Mouse (Mus musculus) MEL (cell line): ENCODE results near the gene Olfr1427. TPM values are rescaled to one million over a fixed set of nuclear protein-coding genes. Genes with fewer than 3 reads are reported as not detected.
"Not testable (repeated sequence)": the region's sequence is repeated elsewhere in the genome, so short reads cannot be mapped to it uniquely, and the experiment has no call there.

Source experiments
- DNase-seq: peaks from one replicate; pipeline ENCODE4 v3.0.0; 2011; ENCODE audit warnings: low read depth, low spot score
- H3K27ac ChIP-seq: 2 replicates; pipeline ENCODE4 v1.5.1; 2012; ENCODE audit warnings: low read depth, mild to moderate bottlenecking, control low read depth, low read length, moderate library complexity; ENCODE audit not compliant: control insufficient read depth
- H3K27me3 ChIP-seq, 2 experiments: fragments of 150-350 bp in 1 of 2; sonication (generic) in 1 of 2; 2 replicates each; pipeline ENCODE4 v1.6.1; 2012; ENCODE audit warnings: low read length in 2 of 2, mild to moderate bottlenecking in 2 of 2, improper control_type of control experiment in 1 of 2, moderate library complexity in 1 of 2; ENCODE audit not compliant: insufficient read depth in 2 of 2, control insufficient read depth in 1 of 2
- H3K36me3 ChIP-seq, 2 experiments: 2 replicates each; pipeline ENCODE4 v1.6.1; 2012 to 2014; ENCODE audit warnings: low read length in 2 of 2, improper control_type of control experiment in 1 of 2, inconsistent platforms in 1 of 2, mild to moderate bottlenecking in 1 of 2; ENCODE audit not compliant: insufficient read depth in 2 of 2, control insufficient read depth in 1 of 2
- H3K4me1 ChIP-seq, 2 experiments: fragments of 150-350 bp in 1 of 2; sonication (generic) in 1 of 2; 2 replicates each; pipeline ENCODE4 v1.6.1; 2012; ENCODE audit warnings: low read length in 2 of 2, improper control_type of control experiment in 1 of 2, mild to moderate bottlenecking in 1 of 2; ENCODE audit not compliant: insufficient read depth in 2 of 2, control insufficient read depth in 1 of 2
- H3K4me3 ChIP-seq, 2 experiments: fragments of 150-350 bp in 1 of 2; sonication (generic) in 1 of 2; 2 replicates each; pipeline ENCODE4 v1.5.1; 2012; ENCODE audit warnings: low read depth in 2 of 2, low read length in 2 of 2, mild to moderate bottlenecking in 2 of 2, moderate library complexity in 2 of 2, control low read depth in 1 of 2, improper control_type of control experiment in 1 of 2; ENCODE audit not compliant: control insufficient read depth in 1 of 2, insufficient read depth in 1 of 2
- H3K79me2 ChIP-seq: 2 replicates; pipeline ENCODE4 v1.6.1; 2012; ENCODE audit warnings: mild to moderate bottlenecking, low read length, moderate library complexity; ENCODE audit not compliant: control insufficient read depth, poor library complexity, insufficient read depth
- H3K9ac ChIP-seq: 2 replicates; pipeline ENCODE4 v1.6.1; 2012; ENCODE audit warnings: low read depth, mild to moderate bottlenecking, control low read depth, low read length, moderate library complexity; ENCODE audit not compliant: control insufficient read depth, poor library complexity, severe bottlenecking
- H3K9me3 ChIP-seq: fragments of 150-350 bp; sonication (generic); replicated peaks from 2 replicates; pipeline ENCODE4 v1.6.1; 2012; ENCODE audit warnings: mild to moderate bottlenecking, low read length, improper control_type of control experiment, moderate library complexity; ENCODE audit not compliant: insufficient read depth
- CHD1 ChIP-seq: IDR thresholded peaks from 2 replicates; pipeline ENCODE4 v1.6.1; 2012; ENCODE audit warnings: low read depth, mild to moderate bottlenecking, inconsistent platforms, low read length, improper control_type of control experiment
- ELF1 ChIP-seq: IDR thresholded peaks from 2 replicates; pipeline ENCODE4 v1.6.1; 2014; ENCODE audit warnings: low read depth, mild to moderate bottlenecking, inconsistent platforms, low read length, improper control_type of control experiment, moderate library complexity
- GATA1 ChIP-seq: IDR thresholded peaks from 2 replicates; pipeline ENCODE4 v1.6.1; 2011; ENCODE audit warnings: low read depth, low read length, improper control_type of control experiment
- JUND ChIP-seq: IDR thresholded peaks from 2 replicates; pipeline ENCODE4 v1.6.1; 2011; ENCODE audit warnings: low read depth, mild to moderate bottlenecking, improper control_type of control experiment, low read length
- MAZ ChIP-seq: IDR thresholded peaks from 2 replicates; pipeline ENCODE4 v1.6.1; 2012; ENCODE audit warnings: low read depth, mild to moderate bottlenecking, inconsistent platforms, low read length, improper control_type of control experiment
- MYB ChIP-seq: IDR thresholded peaks from 2 replicates; pipeline ENCODE4 v1.6.1; 2011; ENCODE audit warnings: mild to moderate bottlenecking, low read depth, low read length, improper control_type of control experiment
- NRF1 ChIP-seq: IDR thresholded peaks from 2 replicates; pipeline ENCODE4 v1.6.1; 2014; ENCODE audit warnings: low read depth, mild to moderate bottlenecking, inconsistent platforms, low read length, improper control_type of control experiment, moderate library complexity; ENCODE audit not compliant: poor library complexity, insufficient read depth, severe bottlenecking
- POLR2A ChIP-seq, 2 experiments: IDR thresholded peaks; 2 replicates each; pipeline ENCODE4 v1.6.1; 2011 to 2012; ENCODE audit warnings: low read length in 2 of 2, mild to moderate bottlenecking in 2 of 2, control low read depth in 1 of 2, improper control_type of control experiment in 1 of 2, low read depth in 1 of 2, moderate library complexity in 1 of 2; ENCODE audit not compliant: control insufficient read depth in 1 of 2, insufficient read depth in 1 of 2, poor library complexity in 1 of 2
- POLR2AphosphoS2 ChIP-seq: IDR thresholded peaks from 2 replicates; pipeline ENCODE4 v1.6.1; 2011; ENCODE audit warnings: low read length, improper control_type of control experiment
- RCOR1 ChIP-seq: IDR thresholded peaks from 2 replicates; pipeline ENCODE4 v1.6.1; 2012; ENCODE audit warnings: low read depth, mild to moderate bottlenecking, inconsistent platforms, low read length, improper control_type of control experiment
- ZC3H11A ChIP-seq: IDR thresholded peaks from 2 replicates; pipeline ENCODE4 v1.6.1; 2012; ENCODE audit warnings: low read depth, mild to moderate bottlenecking, inconsistent platforms, low read length, improper control_type of control experiment
- ZNF384 ChIP-seq: IDR thresholded peaks from 2 replicates; pipeline ENCODE4 v1.6.1; 2012; ENCODE audit warnings: low read depth, mild to moderate bottlenecking, inconsistent platforms, low read length, improper control_type of control experiment
- polyA plus RNA-seq, 2 experiments: library from polyadenylated mRNA; stranded (reverse) in 1 of 2; unstranded in 1 of 2; fragments of >175 nt in 1 of 2; fragments of >200 nt in 1 of 2; gene quantifications; 2 replicates each; pipeline versions ENCODE4 v1.2.1 to v1.2.4; 2012; ENCODE audit warnings: low replicate concordance in 2 of 2, low read depth in 1 of 2; ENCODE audit not compliant: insufficient read length in 2 of 2, insufficient read depth in 1 of 2, missing spikeins in 1 of 2
- total RNA-seq: library from RNA; depleted of rRNA; stranded (reverse); fragments of 300-350 nt; gene quantifications from 2 replicates; pipeline ENCODE4 v1.2.3, GENCODE M21; 2012

Gene Olfr1427
- total and polyA plus RNA-seq, 3 experiments = not detected

DNA sequence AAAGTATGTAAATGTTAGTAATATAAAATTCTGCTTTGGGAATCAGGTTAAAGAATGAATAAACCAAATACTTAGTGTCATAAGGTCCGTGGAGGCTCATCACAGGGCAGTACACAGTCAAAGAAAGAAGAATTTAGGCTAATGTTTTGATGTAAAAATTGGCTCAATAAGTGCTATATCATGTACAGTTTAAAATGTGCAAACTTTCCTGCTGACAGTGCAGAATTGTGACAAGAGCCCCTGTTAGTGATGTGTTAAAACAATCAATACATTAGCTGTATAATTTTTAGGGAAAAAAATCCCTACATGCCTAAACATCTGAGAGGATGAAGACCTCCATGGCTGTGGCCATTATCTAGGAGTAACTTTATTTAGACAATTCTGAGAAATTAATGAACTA, 10.7 kb upstream of the Olfr1427 start (continued):
- no peak for TF ChIP-seq JUND
- no peak for TF ChIP-seq MYB
- TF ChIP-seq NRF1 = no peak

DNA sequence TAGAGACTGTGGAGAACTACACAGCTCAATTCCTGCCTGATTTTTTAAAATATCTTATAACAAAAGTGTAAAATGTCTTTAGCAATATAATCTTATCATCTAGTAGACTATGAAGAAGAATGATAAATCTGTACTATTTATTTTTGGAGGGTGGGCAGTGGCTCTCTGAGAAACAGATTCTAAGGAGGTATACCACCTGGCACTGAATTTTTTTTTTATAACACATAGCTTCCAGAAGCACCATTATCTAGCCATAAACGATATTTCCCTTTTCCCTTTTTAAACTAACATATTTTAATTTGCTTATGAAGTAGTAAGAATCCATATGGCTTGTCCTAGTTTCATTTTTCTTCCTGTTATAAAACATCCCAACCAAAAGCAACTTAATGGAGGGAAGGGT, 1.4 kb upstream of the Olfr1427 start:
- TF ChIP-seq ELF1 = no peak
- no peak for TF ChIP-seq GATA1
- TF ChIP-seq NRF1 = no peak
- no peak for TF ChIP-seq CHD1
- no peak for TF ChIP-seq POLR2A (IDR thresholded peaks at IDR 0.05; ENCODE audit: control insufficient read depth in 1 of 2, insufficient read depth in 1 of 2, low read depth in 1 of 2, low read length in 2 of 2, poor library complexity in 1 of 2)
- no peak for TF ChIP-seq ZC3H11A
- Histone ChIP-seq H3K4me1 (no peaks in the 10 kb centered on the region), H3K9me3 (no peaks in the 10 kb centered on the region), H3K27me3 (0 out of 4 replicates have a peak, but pooled peaks cover 0 to 1% of the 10 kb centered on the region in 2 experiments), H3K9ac (no peak overlapping the region), H3K4me3 (no peak overlapping the region), H3K27ac (no peak overlapping the region), H3K36me3 (no peaks in the 10 kb centered on the region), H3K79me2 (no peaks in the 10 kb centered on the region)
- no peak for DNase-seq

DNA sequence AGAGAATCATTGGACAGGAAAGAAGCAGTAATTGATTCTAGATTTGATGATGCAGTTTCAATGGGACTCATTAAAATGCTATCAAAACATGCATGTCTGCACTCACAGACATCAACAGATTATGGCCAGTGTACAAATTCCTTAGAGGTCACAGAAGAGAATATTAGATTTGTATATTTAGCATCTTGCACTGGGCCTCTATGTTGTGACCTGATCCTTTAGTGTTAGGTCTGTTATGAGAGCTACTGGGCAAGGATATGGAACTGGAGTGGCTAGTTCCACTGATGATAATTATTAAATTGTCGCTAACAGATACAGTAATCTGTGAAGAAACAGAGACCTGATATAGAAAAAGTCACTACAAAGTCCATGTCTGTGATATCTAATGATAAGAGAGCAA, 11.2 kb downstream of the Olfr1427 start, which contains the start of gene Olfr1426:
Olfr1426 (minus strand) TSS at position 101 of the 400 bp plus-strand sequence.
- TF ChIP-seq MAZ = no peak
- TF ChIP-seq ZNF384 = no peak
- TF ChIP-seq POLR2AphosphoS2 = no peak
- TF ChIP-seq RCOR1 = no peak
- TF ChIP-seq MYB = no peak
- no peak for TF ChIP-seq ELF1
- no peak within 1 kb of the TSS for H3K4me3 ChIP-seq
- H3K27me3 ChIP-seq = peaks cover 2 to 3% of the 10 kb centered on the region in 2 experiments; a peak in 3 of 4 replicates
- H3K9me3 ChIP-seq = no peaks in the 10 kb centered on the region
- no peaks in the 10 kb centered on the region for H3K79me2 ChIP-seq
- no peak within 1 kb of the TSS for H3K27ac ChIP-seq
- no peaks in the 10 kb centered on the region for H3K4me1 ChIP-seq
- no peaks in the 10 kb centered on the region for H3K36me3 ChIP-seq
- H3K9ac ChIP-seq = no peak within 1 kb of the TSS
- no peak for DNase-seq

DNA sequence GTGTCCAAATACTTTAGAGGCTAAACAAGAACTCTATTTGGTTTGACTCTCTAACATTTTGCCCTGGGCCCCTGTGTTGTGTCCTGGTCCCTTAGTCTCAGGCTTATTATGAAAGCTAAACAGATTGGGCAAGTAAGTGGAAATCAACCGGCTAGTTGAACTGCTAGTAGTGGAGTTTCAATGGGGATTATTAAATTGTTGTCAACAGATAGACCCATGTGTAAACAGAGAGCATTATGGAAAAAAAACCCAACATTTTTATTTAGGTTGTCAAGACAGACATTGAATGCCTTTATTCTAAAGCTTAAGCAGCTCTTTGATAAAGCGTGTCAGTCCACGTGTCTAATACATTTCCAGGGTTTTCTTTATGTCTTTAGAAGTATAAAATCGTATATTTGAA, 25.5 kb downstream of the Olfr1427 start, which contains the start of gene Olfr1425:
Olfr1425 (minus strand) TSS at position 101 of the 400 bp plus-strand sequence.
- DNase-seq, H3K4me1 ChIP-seq, H3K36me3 ChIP-seq, H3K27me3 ChIP-seq, H3K9me3 ChIP-seq, H3K79me2 ChIP-seq, H3K9ac ChIP-seq, H3K27ac ChIP-seq, H3K4me3 ChIP-seq: not testable (repeated sequence)

DNA sequence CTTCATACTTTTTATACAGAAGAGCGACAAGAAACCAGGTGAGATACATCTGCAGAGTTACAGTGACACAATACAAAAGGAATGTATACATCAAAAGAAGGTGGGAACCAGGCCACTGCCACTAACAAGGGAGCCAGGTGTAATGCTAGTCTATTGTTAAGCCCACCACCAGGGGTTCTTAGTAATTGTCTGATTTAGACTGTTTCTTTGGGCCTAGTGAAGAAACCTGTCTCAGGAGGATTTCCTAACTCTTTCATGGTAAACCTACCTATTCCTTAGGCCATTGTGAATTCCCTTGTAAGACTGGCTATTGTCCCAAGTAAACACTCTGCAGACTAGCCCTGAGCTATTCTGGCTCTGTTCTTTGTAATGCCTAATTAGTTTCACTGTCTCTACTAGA, 33.6 kb downstream of the Olfr1427 start:
- not testable (repeated sequence) for H3K4me1 ChIP-seq, H3K79me2 ChIP-seq, H3K27ac ChIP-seq, H3K9me3 ChIP-seq, H3K27me3 ChIP-seq, H3K4me3 ChIP-seq, H3K9ac ChIP-seq, DNase-seq, H3K36me3 ChIP-seq

DNA sequence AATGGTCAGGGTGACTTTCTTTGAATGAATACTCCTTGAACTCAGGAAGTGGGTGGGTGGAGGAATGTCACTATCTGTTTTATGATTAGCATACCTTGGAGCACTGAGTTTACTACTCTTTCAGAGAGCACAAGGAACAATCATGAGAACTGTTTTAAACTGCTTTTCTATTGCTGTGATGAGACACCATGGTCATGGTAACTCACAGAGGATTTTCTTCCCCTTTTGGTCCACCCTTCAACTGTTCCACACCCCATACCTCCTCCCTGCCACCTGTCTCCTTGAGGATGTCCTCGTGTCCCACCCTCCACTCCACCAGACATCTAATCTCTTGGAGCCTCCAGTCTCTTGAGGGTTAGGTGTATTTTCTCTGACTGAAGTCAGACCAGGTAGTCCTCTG, 35.3 kb downstream of the Olfr1427 start:
- not testable (repeated sequence) for H3K27me3 ChIP-seq, H3K27ac ChIP-seq, H3K4me1 ChIP-seq, DNase-seq, H3K9ac ChIP-seq, H3K4me3 ChIP-seq, H3K9me3 ChIP-seq, H3K79me2 ChIP-seq, H3K36me3 ChIP-seq
